Mouse (Mus musculus) macrophage (primary cell): Measurements from ENCODE around the gene Fam122a. TPM values are rescaled to one million over a fixed set of nuclear protein-coding genes. Genes with fewer than 3 reads are reported as not detected.

Experiments used
- H3K27ac ChIP-seq: fragments of 350-480 bp; formaldehyde crosslinking; 2 replicates; pipeline ENCODE4 v1.9.0; 2021
- H3K36me3 ChIP-seq: fragments of 350-480 bp; formaldehyde crosslinking; 2 replicates; pipeline ENCODE4 v1.9.0; 2021; ENCODE audit errors: inconsistent target
- H3K4me3 ChIP-seq: fragments of 350-480 bp; formaldehyde crosslinking; 2 replicates; pipeline ENCODE4 v1.9.0; 2021; ENCODE audit errors: inconsistent target
- H3K79me2 ChIP-seq: fragments of 350-480 bp; formaldehyde crosslinking; 2 replicates; pipeline ENCODE4 v1.9.0; 2021; ENCODE audit errors: inconsistent target
- whole genome bisulfite sequencing: methylation state at CpG from one replicate; pipeline ENCODE4 v1.1.7; 2026; ENCODE audit warnings: inconsistent platforms; ENCODE audit not compliant: missing documents; 5-methylcytosine and 5-hydroxymethylcytosine counted together
- polyA plus RNA-seq: library from polyadenylated mRNA; stranded (reverse); fragments of 250-400 nt; gene quantifications from 3 replicates; pipeline ENCODE4 v1.2.4, GENCODE M21; 2018; ENCODE audit warnings: inconsistent platforms

Gene Fam122a
- polyA plus RNA-seq, 1 experiment from 2014 or later, result 43.9 TPM

GRCm38 (mm10) chr19:24428011-24428410, 49.1 kb downstream of the Fam122a start:
- no peak overlapping the region for H3K4me3 ChIP-seq
- H3K27ac ChIP-seq, result no peak overlapping the region
- H3K79me2 ChIP-seq, result no peaks in the 10 kb centered on the region
- 98% methylated on average over 3 of the region's 3 CpGs for WGBS
- no peaks in the 10 kb centered on the region for H3K36me3 ChIP-seq

DNA sequence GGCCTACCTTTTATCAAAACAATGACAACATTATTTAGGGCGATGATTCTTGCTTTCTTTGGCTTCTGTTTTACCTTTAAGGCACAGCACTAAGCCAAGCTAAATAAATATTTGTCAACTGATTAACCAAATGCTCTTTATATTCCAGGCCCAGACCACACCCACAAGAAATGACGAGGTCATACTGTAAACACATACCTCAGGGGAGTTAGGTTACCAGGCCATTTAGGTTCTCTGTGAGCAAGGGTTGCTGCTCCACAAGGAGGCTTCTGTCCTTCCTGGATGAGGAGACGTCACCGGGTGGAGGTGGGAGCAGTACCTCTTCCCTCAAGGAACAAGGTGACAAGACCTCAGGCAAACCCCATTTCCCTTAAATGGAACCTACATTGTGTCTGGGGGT, 49.9 kb downstream of the Fam122a start:
- Histone ChIP-seq H3K36me3 (no peaks in the 10 kb centered on the region), H3K79me2 (no peaks in the 10 kb centered on the region), H3K27ac (no peak overlapping the region), H3K4me3 (no peak overlapping the region)
- WGBS, result 96% methylated on average over 4 of the region's 4 CpGs

DNA sequence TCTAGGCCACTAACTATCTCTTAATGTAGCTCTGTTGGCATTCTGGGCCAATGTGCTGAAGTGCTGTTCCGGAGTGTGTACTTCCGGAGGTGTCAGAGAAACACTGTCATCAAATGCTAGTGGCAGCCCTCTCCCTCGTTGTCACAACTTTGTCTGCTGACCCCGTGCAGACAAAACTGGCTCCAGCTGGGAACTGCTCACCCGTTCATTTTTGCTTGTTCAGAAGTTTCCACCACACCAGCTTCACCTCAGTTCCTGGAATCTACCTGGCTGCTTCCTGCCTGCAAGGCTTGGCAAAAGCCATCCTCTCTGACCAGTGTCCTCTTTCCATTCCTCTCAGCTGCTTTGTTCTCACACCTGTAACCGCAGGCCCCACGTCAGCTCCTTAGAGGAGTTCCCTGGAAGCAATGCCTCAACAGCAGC, 50.4 kb downstream of the Fam122a start:
- H3K27ac ChIP-seq, result no peak overlapping the region
- H3K36me3 ChIP-seq, result no peaks in the 10 kb centered on the region
- H3K4me3 ChIP-seq, result no peak overlapping the region
- H3K79me2 ChIP-seq, result no peaks in the 10 kb centered on the region
- 92% methylated on average over 7 of the region's 7 CpGs for WGBS

Other genes with a start within 250 kb of the Fam122a start
- gene Fxn, start 196.8 kb downstream of the Fam122a start, polyA plus RNA-seq, result 1.6 to 5.8 TPM (median 2.8 TPM) in 3 replicates
- 0.11 TPM in 1 of 3 replicates, not detected in the others for gene Pip5k1b, start 78.5 kb upstream of the Fam122a start, polyA plus RNA-seq
- gene Tmem252, start 196.7 kb upstream of the Fam122a start, polyA plus RNA-seq, result not detected in 3 replicates